Mouse (Mus musculus): ENCODE data around the gene Nckap5l. TPM values are rescaled to one million over a fixed set of nuclear protein-coding genes. Genes with fewer than 3 reads are reported as not detected.

Gene Nckap5l
- total and polyA plus RNA-seq, 3 experiments = 0.75 to 6.6 (median 0.89) TPM

DNA sequence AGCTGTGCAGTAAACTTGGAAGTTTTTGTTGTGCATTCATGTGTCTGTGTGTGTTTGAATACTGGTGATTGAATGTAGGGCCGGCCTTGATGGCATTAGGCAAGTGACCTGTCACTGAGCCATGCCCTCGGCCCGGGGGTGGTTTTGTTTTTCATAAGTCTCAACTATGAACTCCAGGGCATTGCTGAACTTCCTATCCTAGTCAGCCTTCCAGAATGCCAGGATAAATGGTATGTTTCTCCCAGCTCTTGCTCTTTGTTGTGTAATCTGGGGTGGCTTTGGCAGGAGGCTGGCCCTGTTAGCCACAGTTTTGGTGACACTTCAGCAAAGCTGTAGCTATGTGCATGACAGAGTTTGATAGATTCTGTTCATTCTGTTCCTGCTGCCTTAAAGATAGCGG is 60.7 kb downstream of the Nckap5l start:
- peaks cover 4 to 41% of the 10 kb centered on the region in 2 experiments for H3K36me3 ChIP-seq (replicated peaks in 1 of 2; ENCODE audit: control insufficient read depth in 1 of 2, insufficient read depth in 1 of 2, low read length in 1 of 2)
- dilution Hi-C loops (cut with MboI; ENCODE audit: extremely low pct_ligation_motif_present, extremely low pct_unique_long_range_greater_than_20kb, low sequenced_read_pairs) (no loop called here), in situ Hi-C loops (cut with MboI; ENCODE audit: low pct_ligation_motif_present, low pct_unique_long_range_greater_than_20kb, low sequenced_read_pairs) (no loop called here)
- TF ChIP-seq UBTF (IDR thresholded peaks at IDR 0.05; ENCODE audit: low read depth, low read length) (no peak), KAT2A (IDR thresholded peaks at IDR 0.05; ENCODE audit: insufficient replicate concordance, low read length) (no peak), MAZ (IDR thresholded peaks at IDR 0.05; ENCODE audit: low read depth, low read length) (no peak), GABPA (IDR thresholded peaks at IDR 0.05; ENCODE audit: insufficient replicate concordance, low read depth, low read length) (no peak), RCOR1 (conservative IDR thresholded peaks at IDR 0.05; ENCODE audit: low read depth, low read length) (no peak), IRF4 (IDR thresholded peaks at IDR 0.05; ENCODE audit: low read depth, low read length) (no peak), EP300 (IDR thresholded peaks at IDR 0.05; ENCODE audit: low read length) (no peak), USF2 (conservative IDR thresholded peaks at IDR 0.05; ENCODE audit: low read depth, low read length) (no peak), TBP (conservative IDR thresholded peaks at IDR 0.05; ENCODE audit: low read depth, low read length) (no peak), ETS1 (conservative IDR thresholded peaks at IDR 0.05; ENCODE audit: low read depth, low read length) (no peak), MEF2A (IDR thresholded peaks at IDR 0.05; ENCODE audit: borderline replicate concordance, low read depth, low read length) (no peak), JUN (IDR thresholded peaks at IDR 0.05; ENCODE audit: insufficient read depth, low read depth, low read length) (no peak)
- H3K4me2 ChIP-seq (ENCODE audit: insufficient read depth, low read depth, poor library complexity, severe bottlenecking) = peak overlapping the region; percentile 97; the same call in 1 of the 2 replicates
- H3K27me3 ChIP-seq (replicated peaks) = no peaks in the 10 kb centered on the region
- peaks cover 15 to 76% of the 10 kb centered on the region in 2 experiments for H3K4me1 ChIP-seq (ENCODE audit: control insufficient read depth in 1 of 2, insufficient read depth in 2 of 2)
- peak overlapping the region; percentile 19; the same call in 1 of the 2 replicates for H3K9ac ChIP-seq (ENCODE audit: insufficient read depth, low read depth)
- no peaks in the 10 kb centered on the region for H3K9me3 ChIP-seq (replicated peaks; ENCODE audit: low read length)
- no peak for DNase-seq (ENCODE audit: extremely low read depth)
- H3K79me2 ChIP-seq (replicated peaks; ENCODE audit: control insufficient read depth, extremely low read depth, insufficient read depth, poor library complexity, severe bottlenecking) = peaks cover 90% of the 10 kb centered on the region
- no peak overlapping the region for H3K4me3 ChIP-seq (replicated peaks in 1 of 3; ENCODE audit: low read depth in 2 of 3, low read length in 2 of 3, poor library complexity in 1 of 3)
- no peak overlapping the region for H3K27ac ChIP-seq (ENCODE audit: insufficient read depth, low read depth)

DNA sequence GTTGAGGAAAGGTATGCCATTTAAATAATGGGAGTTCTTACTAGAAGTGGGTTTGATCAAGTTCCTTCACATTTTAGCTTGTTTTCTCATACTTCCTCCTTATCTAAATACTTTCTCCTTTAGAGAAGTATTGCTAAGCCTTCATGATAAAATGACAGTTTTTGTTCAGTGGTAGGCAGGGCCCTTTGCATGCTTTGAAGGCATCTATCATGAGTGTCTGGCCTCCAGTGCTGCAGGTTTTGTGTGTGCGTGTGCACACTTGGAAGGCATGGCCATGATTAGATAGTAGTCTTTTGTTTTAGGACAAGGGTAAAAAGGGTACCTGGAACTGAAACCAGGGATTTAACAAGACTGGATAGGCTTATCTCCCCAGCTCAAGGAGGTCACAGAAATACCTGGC is 61.1 kb downstream of the Nckap5l start:
- no peak for DNase-seq (ENCODE audit: extremely low read depth)
- dilution Hi-C loops (cut with MboI; ENCODE audit: extremely low pct_ligation_motif_present, extremely low pct_unique_long_range_greater_than_20kb, low sequenced_read_pairs) = no loop called here
- H3K36me3 ChIP-seq (replicated peaks in 1 of 2; ENCODE audit: control insufficient read depth in 1 of 2, insufficient read depth in 1 of 2, low read length in 1 of 2) = peaks cover 3 to 37% of the 10 kb centered on the region in 2 experiments
- peaks cover 85% of the 10 kb centered on the region for H3K79me2 ChIP-seq (replicated peaks; ENCODE audit: control insufficient read depth, extremely low read depth, insufficient read depth, poor library complexity, severe bottlenecking)
- no peak overlapping the region for H3K27ac ChIP-seq (ENCODE audit: insufficient read depth, low read depth)
- TF ChIP-seq USF2 (conservative IDR thresholded peaks at IDR 0.05; ENCODE audit: low read depth, low read length) (no peak), MAX (IDR thresholded peaks at IDR 0.05; ENCODE audit: low read length) (no peak), EP300 (IDR thresholded peaks at IDR 0.05; ENCODE audit: low read length) (no peak), RAD21 (IDR thresholded peaks at IDR 0.05; ENCODE audit: low read depth, low read length) (no peak), RCOR1 (conservative IDR thresholded peaks at IDR 0.05; ENCODE audit: low read depth, low read length) (no peak), PAX5 (IDR thresholded peaks at IDR 0.05; ENCODE audit: low read length) (no peak), TBP (conservative IDR thresholded peaks at IDR 0.05; ENCODE audit: low read depth, low read length) (no peak), USF1 (IDR thresholded peaks at IDR 0.05; ENCODE audit: low read depth, low read length) (no peak), ZKSCAN1 (IDR thresholded peaks at IDR 0.05; ENCODE audit: borderline replicate concordance, low read depth, low read length) (no peak), ETS1 (conservative IDR thresholded peaks at IDR 0.05; ENCODE audit: low read depth, low read length) (no peak), ZC3H11A (IDR thresholded peaks at IDR 0.05; ENCODE audit: low read depth, low read length) (no peak), KAT2A (IDR thresholded peaks at IDR 0.05; ENCODE audit: insufficient replicate concordance, low read length) (no peak), ZNF384 (IDR thresholded peaks at IDR 0.05; ENCODE audit: low read depth, low read length) (no peak), GABPA (IDR thresholded peaks at IDR 0.05; ENCODE audit: insufficient replicate concordance, low read depth, low read length) (no peak), NELFE (IDR thresholded peaks at IDR 0.05; ENCODE audit: low read depth, low read length) (no peak)
- no peak overlapping the region for H3K4me3 ChIP-seq (replicated peaks in 1 of 3; ENCODE audit: low read depth in 2 of 3, low read length in 2 of 3, poor library complexity in 1 of 3)
- in situ Hi-C loops (cut with MboI; ENCODE audit: low pct_ligation_motif_present, low pct_unique_long_range_greater_than_20kb, low sequenced_read_pairs) = no loop called here
- peaks cover 15 to 78% of the 10 kb centered on the region in 2 experiments for H3K4me1 ChIP-seq (ENCODE audit: control insufficient read depth in 1 of 2, insufficient read depth in 2 of 2)
- peak overlapping the region; percentile 19; the same call in 1 of the 2 replicates for H3K9ac ChIP-seq (ENCODE audit: insufficient read depth, low read depth)
- no peaks in the 10 kb centered on the region for H3K27me3 ChIP-seq (replicated peaks)
- H3K9me3 ChIP-seq (replicated peaks; ENCODE audit: low read length) = no peaks in the 10 kb centered on the region
- H3K4me2 ChIP-seq (ENCODE audit: insufficient read depth, low read depth, poor library complexity, severe bottlenecking) = peak overlapping the region; percentile 97
